Mouse (Mus musculus): ENCODE data around the gene Atr. TPM values are rescaled to one million over a fixed set of nuclear protein-coding genes. Genes with fewer than 3 reads are reported as not detected.
A peak's percentile ranks its signal among the peaks of the same experiment; 100 is the strongest.

Gene Atr
- polyA plus RNA-seq (2015; fragmentation: Nextera tagmentation; extraction: Ambion mirVana) = 14.0 and 15.0 TPM in 2 replicates

GRCm38 (mm10) chr9:95857414-95858026 lies at the start of gene Atr:
Gene Atr (plus strand): TSS chr9:95857597.
- under 1% methylated on average over 65 of the region's 69 CpGs for WGBS
- peak within 1 kb of the TSS; percentile 82 for H3K27ac ChIP-seq
- peaks cover 8% of the 10 kb centered on the region for H3K4me1 ChIP-seq (replicated peaks)
- no peaks in the 10 kb centered on the region for H3K27me3 ChIP-seq
- H3K4me2 ChIP-seq = peak within 1 kb of the TSS; percentile 90
- H3K4me3 ChIP-seq = peak within 1 kb of the TSS; percentile 93
- H3K36me3 ChIP-seq = no peaks in the 10 kb centered on the region
- ATAC-seq (ENCODE audit: low FRiP score) = peak; percentile 90
- peak within 1 kb of the TSS; percentile 82 for H3K9ac ChIP-seq
- H3K9me3 ChIP-seq = no peaks in the 10 kb centered on the region

- Histone ChIP-seq H3K27me3 (no peaks in the 10 kb centered on the region), H3K36me3 (no peaks in the 10 kb centered on the region), H3K4me2 (no peak overlapping the region), H3K9me3 (no peaks in the 10 kb centered on the region), H3K4me3 (no peak overlapping the region), H3K9ac (no peak overlapping the region), H3K4me1 (replicated peaks) (peaks cover 9% of the 10 kb centered on the region; the same call in 1 of the 2 replicates), H3K27ac (no peak overlapping the region)
- no peak for ATAC-seq (ENCODE audit: low FRiP score)
- 63% methylated on average over 4 of the region's 4 CpGs for WGBS
Observed at GRCm38 (mm10) chr9:95809596-95809995, 47.8 kb upstream of the Atr start.

- H3K36me3 ChIP-seq = no peaks in the 10 kb centered on the region
Observed at GRCm38 (mm10) chr9:95811817-95812216, 45.6 kb upstream of the Atr start.

DNA sequence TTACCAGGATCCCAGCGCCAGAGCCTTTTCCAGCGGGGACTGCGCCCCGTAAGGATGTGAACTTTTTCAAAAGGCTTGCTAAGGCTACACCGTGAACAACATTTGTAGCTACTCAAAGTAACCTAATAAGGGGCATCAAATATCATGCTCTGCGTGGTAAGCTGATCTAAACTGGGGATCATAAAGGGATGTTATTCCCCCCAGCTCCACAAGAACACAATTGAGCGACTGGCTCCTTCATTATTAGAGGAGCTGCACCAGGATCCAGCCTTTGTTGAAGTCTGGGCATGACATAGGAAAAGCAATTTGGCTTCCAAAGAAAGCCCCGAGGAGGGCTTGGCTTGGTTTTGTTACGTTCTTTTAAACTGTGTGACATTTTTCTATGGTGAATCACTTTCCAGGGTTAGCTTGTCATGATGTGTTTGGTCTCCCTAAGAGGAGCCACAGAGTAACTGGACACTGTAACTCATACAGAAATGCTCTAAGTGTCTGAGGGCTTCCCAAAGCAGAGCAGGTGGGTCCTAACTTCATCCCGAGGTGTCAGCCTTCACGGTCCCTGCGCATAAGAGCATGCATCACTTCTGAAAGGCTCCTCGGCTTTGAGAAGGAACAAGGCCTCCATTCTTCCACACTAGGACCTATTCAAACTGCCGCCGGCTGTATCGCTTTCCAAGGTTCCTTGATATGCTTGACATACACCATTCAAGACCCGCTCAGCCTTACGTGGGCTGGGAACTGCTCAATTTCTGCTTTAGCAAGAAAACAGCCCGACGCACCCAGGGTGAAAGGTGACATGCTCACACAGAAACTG lies 43.5 kb upstream of the Atr start:
- Histone ChIP-seq H3K27ac (peak overlapping the region; percentile 44; the same call in 1 of the 2 replicates), H3K4me1 (replicated peaks) (peaks cover 9% of the 10 kb centered on the region; the same call in 1 of the 2 replicates), H3K4me2 (0 out of 2 replicates have a peak overlapping the region, but pooled peaks have one; percentile 13), H3K9ac (no peak overlapping the region), H3K36me3 (no peaks in the 10 kb centered on the region), H3K9me3 (no peaks in the 10 kb centered on the region), H3K27me3 (no peaks in the 10 kb centered on the region), H3K4me3 (no peak overlapping the region)
- peak; percentile 74 for ATAC-seq (ENCODE audit: low FRiP score)
- WGBS = 31% methylated on average over 20 of the region's 20 CpGs

More at GRCm38 (mm10) chr9:95811817-95812216, 45.6 kb upstream of the Atr start:
- Histone ChIP-seq H3K9me3 (no peaks in the 10 kb centered on the region), H3K4me3 (no peak overlapping the region), H3K9ac (no peak overlapping the region), H3K27me3 (no peaks in the 10 kb centered on the region), H3K27ac (no peak overlapping the region), H3K4me1 (replicated peaks) (peaks cover 9% of the 10 kb centered on the region; the same call in 1 of the 2 replicates), H3K4me2 (no peak overlapping the region)
- WGBS = 97% methylated on average over 4 of the region's 4 CpGs
- no peak for ATAC-seq (ENCODE audit: low FRiP score)

- 74% methylated on average over 11 of the region's 11 CpGs for WGBS
- H3K4me1 ChIP-seq (replicated peaks) = peaks cover 9% of the 10 kb centered on the region; the same call in 1 of the 2 replicates
- H3K9me3 ChIP-seq = no peaks in the 10 kb centered on the region
- H3K4me3 ChIP-seq = no peak overlapping the region
- no peaks in the 10 kb centered on the region for H3K27me3 ChIP-seq
- H3K27ac ChIP-seq = no peak overlapping the region
- no peak for ATAC-seq (ENCODE audit: low FRiP score)
- no peaks in the 10 kb centered on the region for H3K36me3 ChIP-seq
- no peak overlapping the region for H3K4me2 ChIP-seq
- H3K9ac ChIP-seq = no peak overlapping the region
Observed at GRCm38 (mm10) chr9:95815015-95815673, 42.3 kb upstream of the Atr start.

GRCm38 (mm10) chr9:95815706-95816105 lies 41.7 kb upstream of the Atr start:
- Histone ChIP-seq H3K9ac (no peak overlapping the region), H3K4me2 (no peak overlapping the region), H3K4me3 (no peak overlapping the region), H3K27ac (no peak overlapping the region), H3K36me3 (no peaks in the 10 kb centered on the region), H3K9me3 (no peaks in the 10 kb centered on the region), H3K27me3 (no peaks in the 10 kb centered on the region), H3K4me1 (replicated peaks) (peaks cover 9% of the 10 kb centered on the region; the same call in 1 of the 2 replicates)
- 85% methylated on average over 4 of the region's 4 CpGs for WGBS
- no peak for ATAC-seq (ENCODE audit: low FRiP score)

- H3K27ac ChIP-seq = no peak overlapping the region
- no peaks in the 10 kb centered on the region for H3K27me3 ChIP-seq
- H3K36me3 ChIP-seq = no peaks in the 10 kb centered on the region
- 82% methylated on average over 7 of the region's 7 CpGs for WGBS
- H3K4me1 ChIP-seq (replicated peaks) = no peaks in the 10 kb centered on the region
- no peak overlapping the region for H3K4me2 ChIP-seq
- no peaks in the 10 kb centered on the region for H3K9me3 ChIP-seq
- ATAC-seq (ENCODE audit: low FRiP score) = no peak
- H3K9ac ChIP-seq = no peak overlapping the region
- no peak overlapping the region for H3K4me3 ChIP-seq
Observed at GRCm38 (mm10) chr9:95822531-95822930, 34.9 kb upstream of the Atr start.

DNA sequence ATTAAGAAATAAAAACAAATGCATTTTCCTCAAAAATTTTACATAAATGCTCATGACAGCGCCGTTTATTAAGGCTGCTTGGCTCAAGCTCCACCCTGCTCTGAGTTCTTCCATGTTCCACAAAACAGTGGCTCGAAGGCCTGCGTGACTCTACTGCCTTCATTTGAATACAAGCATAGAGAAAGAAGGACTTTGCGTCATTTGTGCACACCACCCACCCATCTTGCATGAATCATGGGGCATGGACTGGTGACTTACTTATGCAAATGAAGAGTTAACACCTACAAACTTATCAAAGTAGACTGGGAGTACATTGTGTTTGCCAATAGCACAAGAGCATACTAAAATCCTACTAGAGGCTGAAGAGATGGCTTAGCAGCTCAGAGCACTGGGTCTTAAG lies 29.8 kb upstream of the Atr start:
- WGBS = 93% methylated on average over 5 of the region's 5 CpGs
- Histone ChIP-seq H3K9ac (no peak overlapping the region), H3K36me3 (no peaks in the 10 kb centered on the region), H3K4me2 (no peak overlapping the region), H3K4me3 (no peak overlapping the region), H3K9me3 (no peaks in the 10 kb centered on the region), H3K27me3 (no peaks in the 10 kb centered on the region), H3K27ac (no peak overlapping the region), H3K4me1 (replicated peaks) (no peaks in the 10 kb centered on the region)
- ATAC-seq (ENCODE audit: low FRiP score) = no peak

DNA sequence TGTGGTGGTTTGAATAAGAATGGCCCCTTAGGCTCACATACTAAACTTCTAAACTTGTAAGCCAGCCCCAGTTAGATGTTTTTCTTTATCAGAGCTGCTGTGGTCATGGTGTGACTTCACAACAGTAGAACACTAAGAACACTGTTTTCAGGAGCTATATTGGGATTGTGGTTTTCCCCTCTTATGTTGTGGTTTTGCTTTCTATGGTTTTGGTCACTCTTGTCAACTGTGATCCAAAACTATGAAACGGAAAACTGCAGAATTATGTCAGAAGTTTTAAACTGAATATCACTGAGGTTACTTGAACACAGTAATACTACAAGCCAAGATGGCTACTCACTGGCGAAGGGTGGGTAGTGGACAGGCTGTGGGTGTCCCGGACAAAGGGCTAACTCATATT lies 24.6 kb upstream of the Atr start:
- no peak overlapping the region for H3K4me2 ChIP-seq

GRCm38 (mm10) chr9:95834799-95835198 lies 22.6 kb upstream of the Atr start:
- no peaks in the 10 kb centered on the region for H3K27me3 ChIP-seq
- no peak for ATAC-seq (ENCODE audit: low FRiP score)
- 81% methylated on average over 3 of the region's 3 CpGs for WGBS

More for the DNA sequence above, 24.6 kb upstream of the Atr start:
- no peaks in the 10 kb centered on the region for H3K27me3 ChIP-seq
- H3K27ac ChIP-seq = no peak overlapping the region
- no peak overlapping the region for H3K9ac ChIP-seq
- no peaks in the 10 kb centered on the region for H3K4me1 ChIP-seq (replicated peaks)
- ATAC-seq (ENCODE audit: low FRiP score) = no peak
- H3K36me3 ChIP-seq = no peaks in the 10 kb centered on the region
- H3K4me3 ChIP-seq = no peak overlapping the region
- 96% methylated on average over 3 of the region's 3 CpGs for WGBS
- H3K9me3 ChIP-seq = no peaks in the 10 kb centered on the region

GRCm38 (mm10) chr9:95835741-95836140 lies 21.7 kb upstream of the Atr start:
- Histone ChIP-seq H3K4me1 (replicated peaks) (no peaks in the 10 kb centered on the region), H3K27me3 (no peaks in the 10 kb centered on the region), H3K4me3 (no peak overlapping the region), H3K9me3 (no peaks in the 10 kb centered on the region), H3K4me2 (no peak overlapping the region), H3K9ac (no peak overlapping the region), H3K36me3 (no peaks in the 10 kb centered on the region), H3K27ac (no peak overlapping the region)
- no peak for ATAC-seq (ENCODE audit: low FRiP score)
- WGBS = 92% methylated on average over 10 of the region's 10 CpGs

More at GRCm38 (mm10) chr9:95834799-95835198, 22.6 kb upstream of the Atr start:
- Histone ChIP-seq H3K27ac (no peak overlapping the region), H3K9me3 (no peaks in the 10 kb centered on the region), H3K36me3 (no peaks in the 10 kb centered on the region), H3K4me3 (no peak overlapping the region), H3K4me1 (replicated peaks) (no peaks in the 10 kb centered on the region), H3K9ac (no peak overlapping the region), H3K4me2 (no peak overlapping the region)

DNA sequence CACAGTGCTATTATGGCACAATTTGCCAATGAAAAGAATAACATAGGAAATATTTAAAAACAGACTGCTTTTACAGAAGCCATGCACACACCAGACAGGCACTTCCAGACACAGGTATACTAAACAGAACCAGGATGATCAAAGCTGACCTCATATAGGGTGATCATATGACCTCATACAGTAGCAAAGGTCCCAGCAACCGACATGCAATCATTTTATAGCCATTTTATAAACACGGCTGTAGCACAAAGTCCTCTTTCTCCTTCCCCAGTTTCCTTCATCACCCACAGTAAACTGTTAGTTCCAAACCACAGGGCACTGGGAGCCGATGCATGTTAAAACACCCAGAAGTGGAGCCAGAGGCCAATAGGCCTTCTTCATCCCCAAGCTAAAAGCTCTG lies 18.0 kb upstream of the Atr start:
- Histone ChIP-seq H3K4me1 (replicated peaks) (no peaks in the 10 kb centered on the region), H3K36me3 (no peaks in the 10 kb centered on the region), H3K9ac (no peak overlapping the region), H3K4me3 (no peak overlapping the region), H3K9me3 (no peaks in the 10 kb centered on the region), H3K4me2 (no peak overlapping the region), H3K27me3 (peaks cover 16% of the 10 kb centered on the region), H3K27ac (no peak overlapping the region)
- no peak for ATAC-seq (ENCODE audit: low FRiP score)
- 91% methylated on average over 3 of the region's 3 CpGs for WGBS
